Mouse (Mus musculus): ENCODE data around the gene Mark2.

- TF ChIP-seq CTCF (IDR thresholded peaks at IDR 0.05; ENCODE audit: extremely low read depth, insufficient read depth, low read length) (no peak), POLR2A (IDR thresholded peaks at IDR 0.05; ENCODE audit: extremely low read depth, insufficient read depth, low read length) (no peak)
These were observed 40.2 kb upstream of the Mark2 start for GRCm38 (mm10) chr19:7381906-7382247.

Data from cortical plate, adult 2 months (tissue).